Mouse (Mus musculus) spleen, postnatal 14 days (tissue): ENCODE measurements around the gene Irs3.
"Not testable (repeated sequence)": the region's sequence is repeated elsewhere in the genome, so short reads cannot be mapped to it uniquely, and the experiment has no call there.

Experiments
- DNase-seq, 2 experiments: peaks; one replicate each; pipeline ENCODE4 v3.0.0; 2021 to 2022; ENCODE audit warnings: low spot score in 2 of 2

The Irs3 gene

GRCm38 (mm10) chr5:137623937-137624530, 21.5 kb downstream of the Irs3 start:
- no peak for DNase-seq

GRCm38 (mm10) chr5:137615347-137615746, 30.2 kb downstream of the Irs3 start:
- DNase-seq = no peak

GRCm38 (mm10) chr5:137614921-137615320, 30.6 kb downstream of the Irs3 start:
- DNase-seq = not testable (repeated sequence)

GRCm38 (mm10) chr5:137613550-137613949, 32.0 kb downstream of the Irs3 start, which contains the start of gene Pcolce:
Gene Pcolce, minus strand, starts transcription at chr5:137613784.
- no peak for DNase-seq

- no peak for DNase-seq
Observed at GRCm38 (mm10) chr5:137613076-137613475, 32.4 kb downstream of the Irs3 start.

GRCm38 (mm10) chr5:137611245-137611602, 34.3 kb downstream of the Irs3 start:
- DNase-seq = no peak

GRCm38 (mm10) chr5:137610548-137611244, 34.8 kb downstream of the Irs3 start:
- no peak for DNase-seq

GRCm38 (mm10) chr5:137610056-137610455, 35.5 kb downstream of the Irs3 start:
- DNase-seq = no peak

GRCm38 (mm10) chr5:137609292-137609691, 36.2 kb downstream of the Irs3 start:
- no peak for DNase-seq

- no peak for DNase-seq
Observed at GRCm38 (mm10) chr5:137608654-137609190, 36.8 kb downstream of the Irs3 start.

- no peak for DNase-seq
Observed at GRCm38 (mm10) chr5:137607860-137608653, 37.5 kb downstream of the Irs3 start.

GRCm38 (mm10) chr5:137601365-137601729, 44.2 kb downstream of the Irs3 start:
- DNase-seq = no peak

- DNase-seq = peak; percentile 97
Observed at GRCm38 (mm10) chr5:137600619-137601364, 44.7 kb downstream of the Irs3 start, which contains the start of gene Mospd3. Gene Mospd3, minus strand, starts transcription at chr5:137601058.

- DNase-seq = no peak
Observed at GRCm38 (mm10) chr5:137600281-137600618, 45.3 kb downstream of the Irs3 start.

GRCm38 (mm10) chr5:137599600-137599999, 45.9 kb downstream of the Irs3 start:
- DNase-seq = no peak

GRCm38 (mm10) chr5:137598100-137598826, 47.3 kb downstream of the Irs3 start:
- no peak for DNase-seq

- DNase-seq = no peak
Observed at GRCm38 (mm10) chr5:137597625-137598024, 47.9 kb downstream of the Irs3 start.

GRCm38 (mm10) chr5:137596601-137597261, 48.8 kb downstream of the Irs3 start:
- no peak for DNase-seq

GRCm38 (mm10) chr5:137595921-137596320, 49.6 kb downstream of the Irs3 start:
- no peak for DNase-seq
